Mouse (Mus musculus) mouse embryonic stem cell (cell line): ENCODE measurements around the gene Rbbp7.
"Not testable (repeated sequence)": the region's sequence is repeated elsewhere in the genome, so short reads cannot be mapped to it uniquely, and the experiment has no call there.

Experiments used
- in situ Hi-C, 2 experiments: fragments of 300-500 bp; cut with MboI; formaldehyde crosslinking; loops; 1 replicate in 1 of 2; 3 replicates in 1 of 2; pipeline ENCODE4 v1.14.3; 2019 to 2020; ENCODE audit warnings: low sequenced_read_pairs in 2 of 2, low pct_unique_long_range_greater_than_20kb in 1 of 2, mixed read lengths in 1 of 2; ENCODE audit not compliant: unreplicated experiment in 1 of 2

Gene Rbbp7

GRCm38 (mm10) chrX:162788372-162788771, 28.2 kb downstream of the Rbbp7 start:
- in situ Hi-C loops: no loop called here

- in situ Hi-C loops: not testable (repeated sequence)
These were observed 31.2 kb downstream of the Rbbp7 start for GRCm38 (mm10) chrX:162791392-162791791.

GRCm38 (mm10) chrX:162800371-162800770, 40.2 kb downstream of the Rbbp7 start:
- in situ Hi-C loops: no loop called here

GRCm38 (mm10) chrX:162828016-162828415, 67.8 kb downstream of the Rbbp7 start:
- in situ Hi-C loops: no loop called here
